Mouse (Mus musculus): ENCODE data around the gene Itprip. TPM values are rescaled to one million over a fixed set of nuclear protein-coding genes. Genes with fewer than 3 reads are reported as not detected.

Itprip gene
- polyA plus RNA-seq, 1 experiment: 7.4 TPM

GRCm38 (mm10) chr19:47885886-47886285 is 33.2 kb downstream of the Itprip start:
- Histone ChIP-seq H3K9me3 (replicated peaks; ENCODE audit: control insufficient read depth, insufficient read depth, low read length, poor library complexity, severe bottlenecking) (no peaks in the 10 kb centered on the region), H3K27ac (ENCODE audit: insufficient read depth, low read length) (no peak overlapping the region), H3K9ac (ENCODE audit: low read depth, poor library complexity, severe bottlenecking) (no peak overlapping the region), H3K27me3 (ENCODE audit: control insufficient read depth, insufficient read depth, low read length, poor library complexity, severe bottlenecking) (no peaks in the 10 kb centered on the region), H3K4me1 (ENCODE audit: control insufficient read depth, insufficient read depth, low read length) (no peaks in the 10 kb centered on the region), H3K4me3 (ENCODE audit: low read depth, low read length) (no peak overlapping the region), H3K36me3 (ENCODE audit: control insufficient read depth, insufficient read depth, low read length, poor library complexity, severe bottlenecking) (no peaks in the 10 kb centered on the region)
- no peak for TF ChIP-seq EP300 (IDR thresholded peaks at IDR 0.05; ENCODE audit: insufficient read depth, low read depth, low read length)
- TF ChIP-seq CTCF (IDR thresholded peaks at IDR 0.05; ENCODE audit: low read depth, low read length): no peak
- no peak for TF ChIP-seq POLR2A (IDR thresholded peaks at IDR 0.05; ENCODE audit: insufficient read depth, low read length)

DNA sequence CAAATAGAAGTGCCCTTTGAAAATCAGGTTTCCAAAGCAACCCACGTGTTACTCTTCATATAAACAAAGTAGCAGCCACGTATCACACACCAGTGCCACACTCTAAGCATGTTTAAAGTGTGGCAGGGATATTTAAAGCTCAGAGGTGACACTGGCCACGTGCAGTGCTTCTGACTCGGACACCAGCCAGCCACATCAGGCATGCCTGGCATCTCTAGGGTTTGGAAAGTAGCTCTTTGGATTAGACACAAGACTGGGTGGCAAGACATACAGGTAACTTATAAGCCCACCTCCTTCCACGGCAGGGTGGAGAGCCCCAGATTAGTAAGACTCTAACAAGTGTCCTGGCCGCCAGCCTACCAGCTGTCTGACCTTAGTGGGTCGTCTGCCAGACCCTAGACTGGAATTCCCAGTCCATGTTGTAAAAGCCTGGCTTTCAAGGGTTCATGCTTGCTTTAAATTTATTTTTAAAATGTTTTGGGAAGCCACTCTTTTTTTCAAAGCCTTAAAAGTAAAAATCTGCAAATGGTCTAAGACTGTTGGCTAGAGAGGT is 33.8 kb downstream of the Itprip start:
- Histone ChIP-seq H3K36me3 (ENCODE audit: control insufficient read depth, insufficient read depth, low read length, poor library complexity, severe bottlenecking) (no peaks in the 10 kb centered on the region), H3K4me1 (ENCODE audit: control insufficient read depth, insufficient read depth, low read length) (no peaks in the 10 kb centered on the region), H3K27me3 (ENCODE audit: control insufficient read depth, insufficient read depth, low read length, poor library complexity, severe bottlenecking) (no peaks in the 10 kb centered on the region), H3K9me3 (replicated peaks; ENCODE audit: control insufficient read depth, insufficient read depth, low read length, poor library complexity, severe bottlenecking) (no peaks in the 10 kb centered on the region), H3K9ac (ENCODE audit: low read depth, poor library complexity, severe bottlenecking) (no peak overlapping the region), H3K27ac (ENCODE audit: insufficient read depth, low read length) (no peak overlapping the region), H3K4me3 (ENCODE audit: low read depth, low read length) (no peak overlapping the region)
- TF ChIP-seq CTCF (IDR thresholded peaks at IDR 0.05; ENCODE audit: low read depth, low read length) (no peak), EP300 (IDR thresholded peaks at IDR 0.05; ENCODE audit: insufficient read depth, low read depth, low read length) (no peak), POLR2A (IDR thresholded peaks at IDR 0.05; ENCODE audit: insufficient read depth, low read length) (no peak)

DNA sequence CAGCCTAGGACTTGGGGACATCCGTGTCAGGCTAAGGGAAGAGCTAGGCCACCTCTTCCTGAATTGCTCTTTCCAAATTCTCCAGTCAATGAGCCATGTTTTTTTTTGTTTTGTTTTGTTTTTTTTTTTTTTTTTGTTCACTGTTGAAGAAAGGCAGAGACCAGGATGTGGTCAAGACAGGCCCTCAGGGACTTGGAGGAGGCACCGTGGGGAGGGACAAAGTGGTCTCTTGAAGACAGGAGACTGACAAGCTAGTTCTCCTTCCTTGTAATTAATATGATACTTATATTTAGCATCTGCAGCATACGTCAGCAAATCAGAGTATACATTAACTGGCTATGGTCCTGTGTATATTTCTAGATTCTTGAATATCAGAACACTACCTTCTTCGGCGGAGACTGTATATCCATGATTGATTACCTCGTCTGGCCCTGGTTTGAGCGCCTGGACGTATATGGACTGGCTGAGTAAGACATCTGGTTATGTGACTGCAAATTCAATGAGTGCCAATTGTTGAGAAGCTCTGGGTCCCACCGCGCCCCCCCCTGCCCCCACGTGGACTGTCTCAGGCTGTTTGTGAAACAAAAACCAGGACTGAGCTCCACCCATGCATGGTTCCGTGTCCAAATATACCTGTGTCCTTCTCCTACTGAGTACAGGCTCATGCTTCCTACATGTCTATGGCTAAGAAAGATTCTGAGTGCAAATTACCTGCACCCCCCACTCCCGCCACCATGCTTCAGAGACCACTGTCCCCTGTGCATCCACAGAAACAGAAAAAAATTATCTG is 34.6 kb downstream of the Itprip start:
- no peaks in the 10 kb centered on the region for H3K36me3 ChIP-seq (ENCODE audit: control insufficient read depth, insufficient read depth, low read length, poor library complexity, severe bottlenecking)
- TF ChIP-seq POLR2A (IDR thresholded peaks at IDR 0.05; ENCODE audit: insufficient read depth, low read length) (no peak), EP300 (IDR thresholded peaks at IDR 0.05; ENCODE audit: insufficient read depth, low read depth, low read length) (no peak), CTCF (IDR thresholded peaks at IDR 0.05; ENCODE audit: low read depth, low read length) (no peak)
- H3K9ac ChIP-seq (ENCODE audit: low read depth, poor library complexity, severe bottlenecking): no peak overlapping the region
- no peaks in the 10 kb centered on the region for H3K4me1 ChIP-seq (ENCODE audit: control insufficient read depth, insufficient read depth, low read length)
- H3K27ac ChIP-seq (ENCODE audit: insufficient read depth, low read length): no peak overlapping the region
- H3K4me3 ChIP-seq (ENCODE audit: low read depth, low read length): no peak overlapping the region
- no peaks in the 10 kb centered on the region for H3K27me3 ChIP-seq (ENCODE audit: control insufficient read depth, insufficient read depth, low read length, poor library complexity, severe bottlenecking)
- H3K9me3 ChIP-seq (replicated peaks; ENCODE audit: control insufficient read depth, insufficient read depth, low read length, poor library complexity, severe bottlenecking): no peaks in the 10 kb centered on the region

- Histone ChIP-seq H3K9ac (ENCODE audit: low read depth, poor library complexity, severe bottlenecking) (no peak overlapping the region), H3K27ac (ENCODE audit: insufficient read depth, low read length) (no peak overlapping the region), H3K36me3 (ENCODE audit: control insufficient read depth, insufficient read depth, low read length, poor library complexity, severe bottlenecking) (no peaks in the 10 kb centered on the region), H3K27me3 (ENCODE audit: control insufficient read depth, insufficient read depth, low read length, poor library complexity, severe bottlenecking) (no peaks in the 10 kb centered on the region), H3K9me3 (replicated peaks; ENCODE audit: control insufficient read depth, insufficient read depth, low read length, poor library complexity, severe bottlenecking) (no peaks in the 10 kb centered on the region), H3K4me1 (ENCODE audit: control insufficient read depth, insufficient read depth, low read length) (no peaks in the 10 kb centered on the region), H3K4me3 (ENCODE audit: low read depth, low read length) (no peak overlapping the region)
- no peak for TF ChIP-seq CTCF (IDR thresholded peaks at IDR 0.05; ENCODE audit: low read depth, low read length)
- TF ChIP-seq EP300 (IDR thresholded peaks at IDR 0.05; ENCODE audit: insufficient read depth, low read depth, low read length): no peak
- TF ChIP-seq POLR2A (IDR thresholded peaks at IDR 0.05; ENCODE audit: insufficient read depth, low read length): no peak
These were observed 36.2 kb downstream of the Itprip start for GRCm38 (mm10) chr19:47882882-47883254.

GRCm38 (mm10) chr19:47882151-47882881 is 36.8 kb downstream of the Itprip start:
- TF ChIP-seq CTCF (IDR thresholded peaks at IDR 0.05; ENCODE audit: low read depth, low read length) (peak; percentile 100), POLR2A (IDR thresholded peaks at IDR 0.05; ENCODE audit: insufficient read depth, low read length) (no peak), EP300 (IDR thresholded peaks at IDR 0.05; ENCODE audit: insufficient read depth, low read depth, low read length) (no peak)
- Histone ChIP-seq H3K36me3 (ENCODE audit: control insufficient read depth, insufficient read depth, low read length, poor library complexity, severe bottlenecking) (no peaks in the 10 kb centered on the region), H3K9ac (ENCODE audit: low read depth, poor library complexity, severe bottlenecking) (no peak overlapping the region), H3K27ac (ENCODE audit: insufficient read depth, low read length) (no peak overlapping the region), H3K4me3 (ENCODE audit: low read depth, low read length) (no peak overlapping the region), H3K9me3 (replicated peaks; ENCODE audit: control insufficient read depth, insufficient read depth, low read length, poor library complexity, severe bottlenecking) (no peaks in the 10 kb centered on the region), H3K27me3 (ENCODE audit: control insufficient read depth, insufficient read depth, low read length, poor library complexity, severe bottlenecking) (no peaks in the 10 kb centered on the region), H3K4me1 (ENCODE audit: control insufficient read depth, insufficient read depth, low read length) (no peaks in the 10 kb centered on the region)

GRCm38 (mm10) chr19:47881538-47881937 is 37.6 kb downstream of the Itprip start:
- Histone ChIP-seq H3K9ac (ENCODE audit: low read depth, poor library complexity, severe bottlenecking) (no peak overlapping the region), H3K4me3 (ENCODE audit: low read depth, low read length) (no peak overlapping the region), H3K27ac (ENCODE audit: insufficient read depth, low read length) (no peak overlapping the region), H3K27me3 (ENCODE audit: control insufficient read depth, insufficient read depth, low read length, poor library complexity, severe bottlenecking) (no peaks in the 10 kb centered on the region), H3K36me3 (ENCODE audit: control insufficient read depth, insufficient read depth, low read length, poor library complexity, severe bottlenecking) (no peaks in the 10 kb centered on the region), H3K9me3 (replicated peaks; ENCODE audit: control insufficient read depth, insufficient read depth, low read length, poor library complexity, severe bottlenecking) (no peaks in the 10 kb centered on the region), H3K4me1 (ENCODE audit: control insufficient read depth, insufficient read depth, low read length) (no peaks in the 10 kb centered on the region)
- TF ChIP-seq POLR2A (IDR thresholded peaks at IDR 0.05; ENCODE audit: insufficient read depth, low read length) (no peak), CTCF (IDR thresholded peaks at IDR 0.05; ENCODE audit: low read depth, low read length) (no peak), EP300 (IDR thresholded peaks at IDR 0.05; ENCODE audit: insufficient read depth, low read depth, low read length) (no peak)
